Mouse (Mus musculus) heart, postnatal 36 days (tissue): ENCODE measurements around the gene Cacng2. TPM values are rescaled to one million over a fixed set of nuclear protein-coding genes. Genes with fewer than 3 reads are reported as not detected.
A peak's percentile ranks its signal among the peaks of the same experiment; 100 is the strongest.

ENCODE experiments used
- DNase-seq, 2 experiments: peaks; one replicate each; pipeline ENCODE4 v3.0.0; 2021 to 2022
- intact Hi-C: fragments of 180-260 bp; cut with DNase I; formaldehyde crosslinking; loops from one replicate; pipeline ENCODE4 v1.15.1; 2025
- total RNA-seq, 2 experiments: library from RNA; stranded (reverse); gene quantifications; 2 replicates each; pipeline ENCODE4 v1.2.3; 2021

Gene Cacng2
- not detected for total RNA-seq

DNA sequence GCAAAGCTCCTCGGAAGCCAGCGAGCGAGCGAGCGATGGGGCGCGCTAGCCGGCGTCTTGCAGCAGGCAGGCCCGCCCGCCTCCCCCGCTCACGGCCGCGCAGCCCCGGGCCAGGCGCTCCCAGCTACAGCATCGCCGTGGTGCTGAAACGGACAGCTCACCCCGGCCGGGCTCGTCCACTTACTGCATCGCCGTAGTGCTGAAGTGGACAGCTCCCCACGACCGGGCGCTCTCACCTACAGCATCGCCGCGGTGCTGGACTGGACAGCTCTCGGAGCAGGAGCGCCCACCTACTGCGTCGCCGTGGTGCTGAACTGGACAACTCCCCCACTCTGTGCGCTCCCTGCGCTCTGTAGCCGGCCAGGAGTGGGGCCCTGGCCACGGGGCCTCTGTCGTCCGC lies at the start of gene Cacng2:
Gene Cacng2, minus strand, starts transcription at position 325 of the 400 bp plus-strand sequence.
- DNase-seq: peak; percentile 95 to 96
- intact Hi-C loops: loop anchor here (5.0 kb wide), 1 partner anchor 187 kb away; no protein-coding TSS in a partner anchor

DNA sequence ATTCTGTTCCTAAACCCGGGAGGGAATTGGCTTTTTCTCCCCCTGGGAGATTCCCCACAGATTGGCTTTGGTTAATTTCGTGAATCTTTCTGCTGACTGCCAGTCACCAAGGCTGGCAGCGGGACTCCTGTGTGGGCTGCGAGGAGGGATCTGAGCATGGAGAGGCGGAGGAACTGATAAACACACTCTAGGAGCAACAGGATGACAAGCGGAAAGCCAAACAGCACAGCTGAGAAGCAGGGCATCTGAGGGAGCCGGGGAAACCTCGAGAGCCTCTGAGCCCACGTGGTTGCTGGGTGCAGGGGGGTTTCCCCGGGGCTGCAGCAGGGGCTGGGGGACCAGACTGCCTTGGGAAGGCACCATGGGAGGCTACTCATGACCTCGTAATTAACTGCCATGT lies 49.7 kb upstream of the Cacng2 start:
- DNase-seq: no peak
- intact Hi-C loops: no loop called here

DNA sequence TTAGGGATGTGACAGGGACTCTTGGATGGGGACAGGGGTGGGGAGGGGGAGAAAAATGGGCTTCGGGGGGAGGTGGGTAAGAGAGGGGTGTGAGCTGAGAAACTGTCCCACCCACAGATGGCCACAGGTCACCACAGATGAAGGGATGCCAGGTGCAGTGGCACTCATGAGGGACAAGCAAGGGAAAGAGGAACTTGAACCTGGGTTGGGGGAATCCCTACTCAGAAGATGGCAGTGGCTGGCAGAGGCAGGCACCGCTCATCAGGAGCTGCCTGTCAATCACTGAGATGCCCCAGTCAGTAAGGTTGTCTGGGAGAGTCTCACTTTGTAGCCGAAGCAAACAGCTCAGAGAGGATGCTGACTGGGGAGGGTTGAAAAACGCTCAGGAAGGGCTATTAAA lies 45.5 kb upstream of the Cacng2 start:
- intact Hi-C loops: no loop called here

DNA sequence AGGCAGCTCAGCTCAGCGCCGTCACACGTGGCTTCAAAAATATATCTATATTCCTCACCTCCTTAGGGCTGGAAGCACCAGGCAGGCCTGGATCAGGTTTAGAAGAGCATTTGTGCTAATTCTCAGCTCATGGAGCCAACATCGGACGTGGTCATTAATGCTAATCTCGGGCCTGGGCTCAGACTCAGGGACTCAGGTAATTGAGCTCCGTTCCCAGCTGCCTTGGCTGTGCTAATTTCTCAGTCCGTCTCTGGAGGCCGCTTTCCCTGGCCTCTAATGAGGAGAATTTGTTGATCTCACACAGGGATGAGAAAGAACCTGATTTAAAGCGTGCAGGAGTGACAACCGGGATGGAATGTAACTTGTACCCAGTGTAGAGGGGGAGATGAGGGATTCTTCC lies 44.6 kb upstream of the Cacng2 start:
- intact Hi-C loops: no loop called here
- DNase-seq: no peak

More for the DNA sequence above, 45.5 kb upstream of the Cacng2 start:
- no peak for DNase-seq

DNA sequence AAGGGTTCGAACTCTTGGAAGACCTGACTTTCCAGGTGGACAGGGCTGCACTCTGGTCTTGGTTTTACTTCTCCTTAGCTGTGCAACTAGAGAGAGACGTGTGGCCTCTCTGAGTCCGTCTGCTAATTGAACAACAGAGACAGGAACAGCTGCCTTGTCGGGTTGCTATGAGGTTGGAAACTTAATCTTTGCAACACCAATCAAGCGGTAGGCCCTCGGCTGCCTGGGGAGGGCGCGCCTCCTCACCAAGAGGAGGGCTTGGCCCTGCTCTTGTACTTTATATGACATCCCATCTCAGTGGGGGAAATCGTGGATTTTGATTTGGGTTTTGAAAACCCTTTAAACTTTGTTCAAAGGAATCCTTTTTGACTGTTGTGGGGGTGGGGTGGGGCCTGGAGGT lies 42.1 kb upstream of the Cacng2 start:
- intact Hi-C loops: no loop called here
- no peak for DNase-seq

DNA sequence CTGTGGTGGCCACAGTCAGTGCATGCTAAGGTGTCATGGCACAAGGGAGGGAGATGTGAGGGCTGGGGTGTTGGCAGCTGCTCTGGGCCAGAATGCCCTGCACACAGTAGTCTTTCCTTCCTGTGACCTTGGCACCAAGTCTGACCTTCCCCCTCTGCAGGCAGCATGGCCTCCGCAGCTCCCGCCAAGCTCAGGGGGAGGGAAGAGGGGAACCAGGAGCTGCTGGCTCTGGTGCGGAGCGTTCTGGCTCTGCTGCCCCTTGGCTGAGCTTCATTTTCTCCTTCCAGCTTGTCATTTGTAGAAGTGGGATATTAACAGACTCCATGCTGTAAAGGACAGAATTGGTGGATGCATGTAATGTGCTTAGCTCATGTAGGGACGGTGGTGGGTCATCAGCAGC lies 38.5 kb upstream of the Cacng2 start:
- intact Hi-C loops: no loop called here
- DNase-seq: no peak

DNA sequence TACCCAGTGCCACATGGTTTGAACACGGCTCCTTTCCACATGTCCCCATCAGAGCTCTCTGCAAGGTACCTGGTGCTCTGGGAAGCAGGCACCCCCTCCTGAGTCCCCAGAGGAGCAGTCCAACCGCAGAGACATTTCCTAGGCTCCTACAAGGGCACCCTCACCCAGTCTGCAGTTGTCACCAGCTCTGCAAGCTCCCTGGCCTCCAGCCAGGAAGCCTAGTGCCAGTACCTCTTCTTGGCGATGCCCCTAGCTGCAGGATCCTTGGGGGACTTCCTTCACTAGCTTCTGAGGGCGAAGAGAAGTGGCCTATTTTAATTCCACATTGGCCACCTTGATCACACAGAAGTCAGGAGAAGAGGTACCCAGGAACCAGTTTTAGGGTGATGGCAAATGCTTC lies 38.0 kb upstream of the Cacng2 start:
- DNase-seq: no peak
- intact Hi-C loops: no loop called here

DNA sequence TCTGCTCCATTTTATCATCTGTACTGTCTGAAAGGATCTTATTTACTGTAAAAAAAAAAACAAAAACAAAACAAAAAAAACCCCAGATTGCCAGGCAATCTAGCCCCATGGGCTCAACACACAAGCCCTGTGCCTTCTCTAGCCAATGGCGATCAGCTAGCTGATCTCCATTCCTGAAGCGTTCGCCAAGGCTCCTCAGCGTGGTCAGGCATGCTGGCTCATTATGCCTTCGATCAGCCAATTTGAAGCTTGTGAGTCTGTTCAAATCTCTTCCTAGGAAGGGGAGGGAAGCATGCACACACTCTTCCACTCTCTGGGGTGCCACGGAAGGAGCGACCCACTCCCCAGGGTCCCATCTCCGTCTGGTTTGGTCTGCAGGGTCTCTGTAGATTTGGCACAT lies 37.5 kb upstream of the Cacng2 start:
- DNase-seq: no peak
- intact Hi-C loops: no loop called here

DNA sequence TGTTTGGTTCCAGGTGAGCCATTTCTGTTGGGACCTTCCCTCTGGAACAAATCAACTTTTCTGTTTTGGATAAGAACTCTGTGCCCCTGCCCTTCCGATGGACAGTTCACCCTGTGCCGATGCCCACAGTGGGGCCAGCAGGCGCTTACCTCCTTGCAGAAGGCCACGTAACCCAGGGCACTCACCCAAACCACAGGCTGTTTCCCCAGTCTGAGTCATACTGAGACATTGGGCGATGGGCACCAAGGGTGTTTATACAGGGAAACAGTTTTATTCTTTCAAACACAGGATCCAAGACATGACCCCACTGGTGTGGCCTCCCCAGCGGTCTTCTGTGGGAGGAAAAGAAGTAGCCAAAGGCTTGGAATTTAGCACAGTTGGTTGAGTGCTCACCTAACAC lies 35.6 kb upstream of the Cacng2 start:
- intact Hi-C loops: no loop called here
- no peak for DNase-seq

DNA sequence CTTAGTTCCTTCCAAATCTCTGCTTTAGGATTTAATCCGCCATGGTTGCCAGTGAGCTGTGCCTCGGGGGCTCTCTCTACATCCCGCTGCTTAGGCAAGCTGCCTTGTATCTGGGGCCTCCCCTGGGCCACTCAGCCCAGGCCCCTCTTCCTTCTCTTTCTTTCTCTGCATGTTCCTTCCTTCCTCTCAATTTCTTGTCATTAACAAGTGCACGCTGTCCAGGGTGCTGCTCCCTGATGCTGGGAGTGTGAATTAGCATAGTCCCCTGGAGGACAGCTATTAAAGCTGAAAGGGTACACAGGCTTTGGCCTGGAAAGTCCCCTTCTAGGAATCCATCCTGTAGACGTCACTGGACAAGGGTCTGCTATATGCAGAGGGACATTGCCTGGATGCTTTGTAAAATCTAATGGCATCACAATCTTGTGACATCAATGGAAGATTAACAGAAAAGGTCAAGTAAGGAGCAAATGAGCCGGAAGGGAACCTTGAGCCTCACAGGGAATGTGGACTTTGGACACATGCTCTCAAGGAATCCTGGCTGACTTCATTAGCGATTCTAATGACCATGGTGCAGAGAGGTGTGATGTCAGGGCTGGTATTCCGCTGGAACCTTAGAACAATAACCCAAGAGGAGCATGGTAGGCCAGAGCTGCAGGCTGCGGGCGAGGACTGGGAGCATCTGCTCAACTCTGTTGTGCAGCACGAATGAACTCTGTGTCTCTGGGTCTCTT lies 33.4 kb upstream of the Cacng2 start:
- DNase-seq: no peak
- intact Hi-C loops: no loop called here

DNA sequence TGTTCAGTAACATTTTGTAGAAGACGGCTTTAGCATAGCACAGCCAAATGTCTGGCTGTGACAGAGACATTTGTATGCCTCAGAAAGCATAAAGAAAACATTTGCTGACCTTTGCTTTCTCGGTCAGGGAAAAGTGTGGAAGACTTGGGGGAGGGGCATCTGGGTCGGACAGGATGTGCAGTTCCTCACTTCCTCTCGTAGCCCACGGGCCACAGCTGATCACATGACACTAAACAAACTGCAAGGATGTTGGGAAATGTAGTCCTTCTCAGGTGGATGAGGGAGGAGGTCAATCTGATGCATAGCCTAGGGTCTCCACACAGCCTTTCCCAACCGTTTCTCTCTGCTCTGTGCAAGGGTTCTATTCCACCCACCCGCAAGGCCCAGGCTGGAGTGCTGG lies 28.7 kb upstream of the Cacng2 start:
- intact Hi-C loops: no loop called here
- DNase-seq: no peak

DNA sequence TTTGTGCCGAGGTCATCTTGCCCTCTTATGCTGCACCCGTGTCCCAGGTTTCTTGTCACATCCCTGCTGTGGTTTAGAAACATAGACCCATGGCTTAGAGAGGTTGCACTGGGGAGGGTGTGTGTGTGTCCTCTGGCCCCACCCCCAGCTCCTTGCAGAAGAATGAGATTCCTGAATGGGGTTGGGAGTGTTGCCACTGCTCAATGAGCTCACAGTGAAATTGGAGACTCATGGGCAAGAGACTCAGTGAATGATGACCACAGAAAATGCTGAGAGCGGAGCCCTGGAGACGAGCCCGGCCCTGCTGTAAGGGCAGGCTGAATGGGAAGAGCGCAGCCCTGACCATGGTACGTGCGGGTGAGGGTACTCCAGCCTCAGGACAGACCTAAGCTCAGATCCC lies 20.4 kb upstream of the Cacng2 start:
- intact Hi-C loops: no loop called here
- DNase-seq: no peak

DNA sequence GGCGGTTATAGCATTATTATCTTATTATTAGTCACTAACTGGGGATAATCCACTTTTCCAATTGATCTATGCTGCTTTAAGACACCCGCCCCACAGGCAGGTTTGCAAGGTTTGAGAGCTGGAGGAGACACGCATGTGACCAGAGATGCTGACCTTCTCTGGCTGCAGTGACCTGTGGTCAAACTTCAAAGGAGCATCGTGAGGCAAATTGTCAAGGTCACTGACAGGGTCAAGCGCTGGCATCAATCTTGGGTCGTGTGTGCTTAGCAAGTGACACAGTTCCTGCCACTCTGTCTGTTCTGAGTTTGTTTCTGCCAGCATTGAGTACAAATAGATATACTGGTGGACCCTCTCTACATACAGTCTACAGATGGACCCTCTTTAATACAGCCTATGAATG lies 14.8 kb upstream of the Cacng2 start:
- no peak for DNase-seq
- intact Hi-C loops: no loop called here

DNA sequence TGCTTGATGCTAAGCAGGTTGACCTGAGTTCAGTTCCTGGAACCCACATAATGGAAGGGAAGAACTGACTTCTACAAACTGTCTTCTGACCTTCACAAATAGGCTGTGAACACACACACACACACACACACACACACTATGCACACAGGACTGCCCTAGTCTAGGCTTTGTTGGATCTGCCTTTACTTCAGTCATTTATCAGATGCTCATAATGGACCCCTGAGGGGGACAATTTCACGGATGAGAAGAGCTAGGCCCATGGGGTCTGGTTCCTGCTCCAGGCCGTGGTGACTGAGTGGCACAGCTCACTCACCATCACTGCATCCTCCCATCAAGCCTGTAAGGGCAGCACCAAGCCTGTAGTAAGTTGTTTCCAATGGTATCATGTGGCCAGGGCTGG lies 13.6 kb upstream of the Cacng2 start:
- intact Hi-C loops: no loop called here
- no peak for DNase-seq

DNA sequence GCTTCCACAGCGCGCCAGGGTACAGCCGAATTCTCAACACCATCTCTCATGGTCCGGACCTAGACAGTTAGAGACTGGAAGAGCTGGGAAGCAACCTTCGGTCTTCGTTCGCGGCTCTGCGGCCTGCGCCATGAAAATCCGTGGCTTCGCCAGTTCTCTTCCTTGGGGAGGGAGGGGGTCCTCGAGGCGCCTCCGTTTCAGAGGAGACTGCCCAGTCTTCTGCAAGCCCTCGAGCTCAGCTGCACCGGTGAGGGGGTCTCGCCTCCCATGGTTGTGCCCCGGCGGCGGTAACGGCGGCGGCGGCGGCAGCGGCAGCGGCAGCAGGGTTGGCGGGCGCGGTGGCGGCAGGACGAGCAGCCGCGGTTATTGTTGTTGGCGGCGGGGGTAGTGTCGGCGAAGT lies 580 bp downstream of the Cacng2 start:
- intact Hi-C loops: no loop called here
- no peak for DNase-seq

DNA sequence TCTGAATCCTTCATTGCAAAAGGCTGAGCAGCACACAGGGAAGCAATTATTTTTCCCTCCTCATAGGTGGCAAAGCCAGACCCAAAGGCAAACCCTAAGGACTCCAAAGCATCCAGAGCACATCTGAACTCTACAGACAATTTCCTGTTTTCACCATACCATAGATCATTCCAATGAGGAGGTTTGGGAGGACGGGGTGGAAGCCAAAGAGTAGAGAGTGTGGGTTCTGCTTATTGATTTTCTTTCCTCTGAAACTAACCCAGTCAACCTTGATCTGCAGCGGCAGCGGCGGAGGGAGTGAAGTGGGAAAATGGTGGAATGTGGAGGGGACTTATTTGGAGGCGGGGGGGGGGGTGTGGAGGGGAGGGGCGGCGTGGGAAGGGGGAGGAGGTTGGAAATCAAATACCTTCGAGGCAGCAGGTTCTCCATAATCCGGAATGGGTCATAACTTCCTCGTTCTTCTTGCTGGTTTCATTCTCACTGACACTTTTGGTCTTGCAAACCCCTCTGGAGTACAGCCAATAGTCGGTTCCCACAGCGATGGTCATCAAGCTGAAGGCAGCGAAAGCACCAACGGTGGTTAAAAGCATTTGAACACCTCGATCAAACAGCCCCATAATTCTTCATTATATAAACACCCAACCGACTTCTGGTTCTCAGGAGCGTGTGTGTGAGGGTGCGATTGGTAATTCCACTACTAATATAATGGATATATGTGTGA lies 1.4 kb downstream of the Cacng2 start:
- intact Hi-C loops: no loop called here
- no peak for DNase-seq

DNA sequence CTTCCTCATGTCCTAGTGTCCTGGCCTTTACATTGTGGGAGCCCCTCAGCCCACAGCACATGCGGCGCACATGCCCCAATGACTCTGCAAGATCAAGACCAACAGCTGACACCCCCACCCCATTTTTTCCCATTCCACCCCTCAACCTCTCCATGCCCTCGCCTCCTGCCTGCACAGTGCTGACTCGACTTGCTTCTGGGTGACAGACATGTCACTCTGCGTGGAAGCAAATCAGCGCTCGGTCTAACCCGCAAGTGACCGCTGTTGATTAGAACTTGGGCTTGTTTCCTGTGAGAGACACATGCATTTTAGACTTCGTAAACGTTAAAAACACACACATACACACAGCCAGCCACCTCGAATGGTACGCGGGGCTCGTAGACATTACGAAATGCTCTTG lies 2.1 kb downstream of the Cacng2 start:
- no peak for DNase-seq
- intact Hi-C loops: no loop called here

DNA sequence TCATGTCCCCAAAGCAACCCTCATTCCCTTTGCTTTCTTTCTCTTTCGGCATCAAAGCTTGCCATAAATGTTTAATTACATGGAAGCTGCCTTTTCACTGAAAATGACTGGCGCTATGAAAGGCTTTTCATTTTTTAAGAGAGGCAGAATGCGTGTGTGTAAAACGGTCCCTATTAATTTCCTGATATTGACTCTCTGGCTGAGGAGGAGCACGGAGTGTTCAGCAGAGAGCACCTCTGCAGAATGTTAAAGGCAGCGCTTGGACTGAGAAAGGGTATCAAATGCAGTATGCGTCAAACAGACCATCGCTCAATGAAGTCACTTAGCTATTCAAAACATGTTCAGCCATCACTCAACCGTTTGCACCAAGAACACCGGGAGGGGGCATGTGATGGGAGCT lies 2.9 kb downstream of the Cacng2 start:
- intact Hi-C loops: no loop called here
- DNase-seq: no peak

DNA sequence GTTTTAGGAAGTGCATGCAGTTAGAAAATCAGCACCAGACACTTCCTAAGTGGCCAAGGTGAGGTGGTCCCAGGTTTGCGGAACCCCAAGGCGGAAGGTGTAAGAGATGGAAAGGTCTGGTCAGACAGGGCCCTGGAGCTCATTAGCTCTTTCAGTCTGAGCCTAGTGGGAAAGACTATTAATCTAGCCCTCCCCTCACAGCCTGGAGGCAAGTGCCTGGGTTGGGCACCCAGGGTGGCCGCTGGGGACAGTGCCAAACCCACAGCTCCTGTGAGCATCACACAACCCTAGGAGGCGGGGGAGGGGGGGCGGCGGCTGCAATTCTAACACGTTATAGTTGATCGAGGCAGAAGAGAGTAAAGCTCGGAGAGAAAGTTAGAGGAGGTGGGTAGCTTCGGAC lies 3.6 kb downstream of the Cacng2 start:
- DNase-seq: no peak
- intact Hi-C loops: no loop called here

DNA sequence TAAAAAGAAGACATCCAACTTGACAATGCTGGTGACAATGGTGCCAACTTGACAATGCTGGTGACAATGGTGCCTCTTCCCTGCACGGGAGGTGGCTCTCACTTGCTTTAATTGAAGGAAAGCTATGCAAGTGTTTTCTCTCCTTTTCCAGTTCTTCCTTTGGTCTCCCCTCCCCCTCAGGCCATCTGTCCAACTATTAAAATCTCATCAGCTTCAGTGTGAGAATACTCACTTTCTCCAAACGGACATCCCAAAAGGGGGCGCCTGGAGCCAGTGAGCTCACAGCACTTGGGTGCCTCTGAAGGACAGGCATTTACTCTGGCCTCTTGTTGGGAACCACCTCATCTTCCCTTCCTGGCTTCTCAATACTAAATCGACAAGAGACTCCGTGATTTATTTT lies 20.3 kb downstream of the Cacng2 start:
- intact Hi-C loops: no loop called here
- no peak for DNase-seq

DNA sequence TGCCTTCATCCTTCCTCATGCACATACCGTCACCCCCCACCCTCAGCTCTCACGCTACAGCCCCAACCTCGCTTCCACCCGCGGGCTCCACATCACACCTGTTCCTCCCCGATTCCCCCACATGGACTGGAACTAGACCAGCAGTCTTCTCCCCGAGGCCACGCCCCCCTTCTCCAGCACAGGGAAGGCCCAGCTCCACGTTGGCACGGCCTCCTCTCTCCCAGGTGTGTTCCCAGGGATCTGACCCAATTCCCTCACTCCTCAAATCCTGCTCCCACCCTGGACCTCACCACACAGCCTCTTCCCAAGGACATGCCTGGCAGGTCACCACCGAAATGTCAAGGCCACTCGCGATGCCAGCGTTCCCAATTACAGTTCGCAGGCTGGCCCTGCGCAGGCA lies 23.8 kb downstream of the Cacng2 start:
- intact Hi-C loops: no loop called here
- no peak for DNase-seq

DNA sequence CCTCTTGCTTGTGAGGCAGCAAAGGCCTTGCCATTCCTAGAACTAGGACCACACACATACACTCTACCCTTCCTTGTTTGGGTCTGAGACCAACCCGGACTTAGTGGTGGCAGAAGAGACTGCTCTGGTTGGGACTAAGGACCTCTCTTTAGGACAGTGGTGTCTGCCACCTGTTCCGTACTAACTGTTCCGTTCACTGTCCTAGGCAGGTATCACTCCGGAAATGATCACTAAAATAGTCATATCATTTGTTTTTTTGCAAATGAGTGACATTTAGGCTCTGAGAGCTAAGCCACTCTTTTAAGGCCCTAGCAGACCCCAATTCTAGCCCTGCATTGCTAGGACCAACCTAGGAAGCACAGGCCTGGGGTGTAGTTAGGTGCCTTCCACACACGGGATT lies 26.2 kb downstream of the Cacng2 start:
- no peak for DNase-seq
- intact Hi-C loops: no loop called here
